18 mouse cellular contexts compared by ENCODE assay signal in the genomic region with DNA sequence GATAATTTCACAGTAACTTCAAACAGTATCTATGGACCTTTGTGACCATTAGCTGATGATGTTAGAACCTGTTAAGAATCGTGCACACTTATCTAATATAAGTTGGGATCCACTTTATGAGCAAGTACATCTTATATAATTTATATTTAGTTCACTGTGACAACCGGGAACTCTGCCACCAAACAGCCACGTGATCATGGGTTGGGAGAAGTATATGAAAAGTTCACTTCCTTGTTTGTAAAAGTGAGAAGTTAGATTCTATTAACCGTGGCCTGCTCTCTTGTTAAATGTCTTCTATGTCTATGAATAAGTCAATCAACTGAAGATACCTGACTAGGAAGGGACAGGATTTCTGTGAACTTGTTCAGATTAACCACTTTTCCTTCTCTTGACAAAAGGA. TPM values are rescaled to one million over a fixed set of nuclear protein-coding genes. Genes with fewer than 3 reads are reported as not detected.
"Had no signal": no experiment of that assay in that cellular context is flagged by ENCODE, and none has a peak within 500 bp of the region (broad histone marks: within the 10 kb centered on the region; RNA-seq: fewer than 3 reads in every experiment).

No protein-coding gene starts in this region.

- H3K4me2 ChIP-seq: limb, embryonic 12.5 days; liver, embryonic 13.5 days; midbrain, embryonic 15.5 days; neural tube, embryonic 12.5 days had no signal

- H3K36me3 ChIP-seq: limb, embryonic 12.5 days; liver, embryonic 13.5 days; midbrain, embryonic 10.5 days; midbrain, embryonic 15.5 days; neural tube, embryonic 12.5 days had no signal

- H3K4me3 ChIP-seq: left cerebral cortex, adult 2 months; limb, embryonic 12.5 days; liver, embryonic 13.5 days; midbrain, embryonic 10.5 days; midbrain, embryonic 15.5 days; neural tube, embryonic 12.5 days had no signal

- H3K9ac ChIP-seq: limb, embryonic 12.5 days; liver, embryonic 13.5 days; liver, postnatal 0 days; midbrain, embryonic 15.5 days; neural tube, embryonic 12.5 days had no signal

- ATAC-seq: liver, postnatal 0 days; midbrain, embryonic 15.5 days had no signal

- H3K4me1 ChIP-seq: limb, embryonic 12.5 days; liver, embryonic 13.5 days; midbrain, embryonic 10.5 days; midbrain, embryonic 15.5 days; neural tube, embryonic 12.5 days had no signal

- H3K27me3 ChIP-seq: limb, embryonic 12.5 days; liver, embryonic 13.5 days; midbrain, embryonic 15.5 days; neural tube, embryonic 12.5 days had no signal

- H3K27ac ChIP-seq: left cerebral cortex, adult 2 months; limb, embryonic 12.5 days; liver, embryonic 13.5 days; midbrain, embryonic 10.5 days; midbrain, embryonic 15.5 days; neural tube, embryonic 12.5 days; stomach, postnatal 0 days had no signal

- H3K9me3 ChIP-seq: limb, embryonic 12.5 days; liver, embryonic 13.5 days; midbrain, embryonic 10.5 days; midbrain, embryonic 15.5 days; neural tube, embryonic 12.5 days had no signal

- DNase-seq: kidney, adult 11 months; kidney, postnatal 14 days; liver; liver, embryonic 13.5 days; liver, postnatal 0 days; thymus, postnatal 4 days had no signal

RNA-seq across cellular contexts. Expression of a gene that starts 18.8 kb away (rescaled TPM):
- total RNA-seq: layer of hippocampus, postnatal 25 days; left cerebral cortex, adult 2 months; left cerebral cortex, postnatal 36 days; megakaryocyte, adult 5-6 weeks; monocyte, adult 5-6 weeks; neutrophil, adult 5-6 weeks had no signal
- polyA plus RNA-seq: kidney, embryonic 14.5 days; limb, embryonic 12.5 days; liver, embryonic 13.5 days; liver, postnatal 0 days; midbrain, embryonic 10.5 days; midbrain, embryonic 15.5 days; neural tube, embryonic 12.5 days; stomach, postnatal 0 days had no signal

RNA-seq across cellular contexts. Expression of a gene that starts 28.5 kb away (rescaled TPM):
- total RNA-seq: layer of hippocampus, postnatal 25 days; left cerebral cortex, adult 2 months; left cerebral cortex, postnatal 36 days; megakaryocyte, adult 5-6 weeks; monocyte, adult 5-6 weeks; neutrophil, adult 5-6 weeks had no signal
- polyA plus RNA-seq: kidney, embryonic 14.5 days; limb, embryonic 12.5 days; liver, embryonic 13.5 days; liver, postnatal 0 days; midbrain, embryonic 10.5 days; midbrain, embryonic 15.5 days; neural tube, embryonic 12.5 days; stomach, postnatal 0 days had no signal

RNA-seq across cellular contexts. Expression of a gene that starts 41.4 kb away (rescaled TPM):
- total RNA-seq: left cerebral cortex, adult 2 months; left cerebral cortex, postnatal 36 days; megakaryocyte, adult 5-6 weeks; monocyte, adult 5-6 weeks; neutrophil, adult 5-6 weeks had no signal
- polyA plus RNA-seq: kidney, embryonic 14.5 days; limb, embryonic 12.5 days; liver, embryonic 13.5 days; liver, postnatal 0 days; midbrain, embryonic 10.5 days; neural tube, embryonic 12.5 days had no signal

RNA-seq across cellular contexts. Expression of a gene that starts 51.5 kb away (rescaled TPM):
- total RNA-seq: layer of hippocampus, postnatal 25 days; left cerebral cortex, adult 2 months; left cerebral cortex, postnatal 36 days; megakaryocyte, adult 5-6 weeks; monocyte, adult 5-6 weeks; neutrophil, adult 5-6 weeks had no signal
- polyA plus RNA-seq: kidney, embryonic 14.5 days; limb, embryonic 12.5 days; liver, embryonic 13.5 days; liver, postnatal 0 days; midbrain, embryonic 10.5 days; midbrain, embryonic 15.5 days; neural tube, embryonic 12.5 days; stomach, postnatal 0 days had no signal
